Mouse (Mus musculus) heart, adult 18-20 months (tissue): Measurements from ENCODE around the gene Rbms2. TPM values are rescaled to one million over a fixed set of nuclear protein-coding genes. Genes with fewer than 3 reads are reported as not detected.

Experiments used
- DNase-seq, 2 experiments: peaks; one replicate each; pipeline ENCODE4 v3.0.0; 2021 to 2022; ENCODE audit warnings: mixed read lengths in 1 of 2
- total RNA-seq, 2 experiments: library from RNA; stranded (reverse); gene quantifications; 2 replicates each; pipeline ENCODE4 v1.2.3; 2021

Rbms2 gene
- total RNA-seq, 2 experiments from 2014 or later, result 78.1 to 100 TPM

DNA sequence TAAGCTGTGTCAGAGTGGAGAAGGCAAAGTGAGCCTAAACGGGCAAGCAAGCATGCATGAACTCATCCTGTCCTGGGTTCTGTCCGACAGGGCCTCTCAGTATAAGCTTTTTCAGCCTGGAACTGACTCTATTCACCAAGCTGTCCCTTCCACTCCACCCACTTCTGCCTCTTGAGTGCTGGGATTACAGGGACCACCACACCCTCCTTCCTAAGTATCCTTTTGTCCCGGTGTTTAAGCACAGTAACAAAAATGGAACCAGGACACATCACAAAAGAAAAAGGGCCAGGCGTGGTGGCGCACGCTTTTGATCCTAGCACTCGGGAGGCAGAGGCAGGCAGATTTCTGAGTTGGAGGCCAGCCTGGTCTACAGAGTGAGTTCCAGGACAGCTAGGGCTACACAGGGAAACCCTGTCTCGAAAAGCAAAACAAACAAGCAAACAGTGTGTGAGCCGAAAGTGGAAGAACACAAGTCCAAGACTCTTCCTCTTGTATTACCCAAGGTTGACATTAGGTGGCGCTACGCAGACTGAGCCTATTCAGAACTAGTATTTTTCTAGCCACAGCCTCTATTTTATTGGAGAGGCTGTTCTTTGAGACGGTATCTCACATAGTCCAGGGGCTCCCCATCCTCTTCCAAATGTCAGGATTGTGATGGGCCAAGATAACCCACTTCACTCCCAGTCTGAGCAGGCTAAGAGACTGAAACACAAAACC, 39.7 kb downstream of the Rbms2 start:
- peak; percentile 46 to 79 for DNase-seq

DNA sequence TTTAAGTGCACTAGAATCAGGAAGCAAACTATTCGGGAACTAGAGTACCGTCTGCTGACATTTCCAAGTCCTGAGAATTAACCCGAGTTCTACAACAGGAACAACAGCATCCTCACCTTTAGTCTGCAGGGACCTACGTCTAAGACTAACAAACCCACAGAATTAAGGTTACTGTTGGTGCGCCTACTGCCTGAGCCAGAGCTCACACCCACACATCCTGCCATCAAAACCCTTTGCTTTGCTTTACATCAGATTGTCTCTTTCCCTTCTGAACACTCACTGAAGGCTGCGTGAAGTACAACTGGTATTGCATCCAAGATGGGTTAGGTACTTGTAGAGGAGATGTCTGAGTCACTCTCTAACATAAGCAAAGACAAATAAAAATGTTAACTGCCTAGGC, 44.7 kb downstream of the Rbms2 start:
- no peak for DNase-seq

GRCm38 (mm10) chr10:128133650-128134332, 46.3 kb downstream of the Rbms2 start:
- DNase-seq, result no peak

- DNase-seq, result no peak
Measured at GRCm38 (mm10) chr10:128131812-128132211, 48.3 kb downstream of the Rbms2 start.

DNA sequence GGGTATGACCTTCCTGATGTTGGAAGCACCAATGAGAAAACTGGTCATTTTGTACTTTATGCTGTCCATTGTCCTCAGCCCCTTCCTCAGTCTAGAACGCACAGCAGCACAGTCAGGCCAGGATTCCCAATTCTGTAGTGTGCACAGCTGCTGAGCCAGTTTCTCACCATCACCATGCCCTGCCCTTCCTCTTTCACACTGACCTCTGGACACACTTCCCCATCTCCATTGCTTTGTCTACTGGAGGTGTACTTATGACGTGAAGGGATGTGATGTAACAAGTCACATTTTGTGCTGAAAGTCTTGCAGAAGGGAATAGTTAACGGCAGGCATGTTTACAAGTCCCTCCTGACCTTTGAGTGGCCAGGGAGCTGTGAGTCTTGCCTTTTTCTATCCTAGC, 48.8 kb downstream of the Rbms2 start:
- no peak for DNase-seq

DNA sequence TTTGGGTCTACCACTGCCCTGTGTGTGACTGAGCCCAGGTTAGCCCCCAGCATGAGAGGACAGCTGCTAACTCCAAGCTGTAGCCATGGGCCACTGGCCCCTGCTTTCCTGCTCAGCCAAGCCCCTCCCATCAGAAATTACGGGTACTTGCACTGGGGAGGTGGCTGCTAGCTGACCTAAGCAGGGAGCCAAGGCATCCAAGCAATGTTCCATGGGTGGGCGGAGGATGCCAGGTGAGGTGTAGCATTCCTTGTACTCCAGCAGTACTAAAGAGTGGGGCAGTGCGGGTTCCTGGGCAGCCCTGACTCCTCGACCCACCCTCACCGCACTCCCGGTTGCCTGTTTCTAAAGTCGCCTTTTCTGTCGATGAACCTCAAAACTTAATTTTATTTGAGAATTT, 52.0 kb downstream of the Rbms2 start:
- no peak for DNase-seq

DNA sequence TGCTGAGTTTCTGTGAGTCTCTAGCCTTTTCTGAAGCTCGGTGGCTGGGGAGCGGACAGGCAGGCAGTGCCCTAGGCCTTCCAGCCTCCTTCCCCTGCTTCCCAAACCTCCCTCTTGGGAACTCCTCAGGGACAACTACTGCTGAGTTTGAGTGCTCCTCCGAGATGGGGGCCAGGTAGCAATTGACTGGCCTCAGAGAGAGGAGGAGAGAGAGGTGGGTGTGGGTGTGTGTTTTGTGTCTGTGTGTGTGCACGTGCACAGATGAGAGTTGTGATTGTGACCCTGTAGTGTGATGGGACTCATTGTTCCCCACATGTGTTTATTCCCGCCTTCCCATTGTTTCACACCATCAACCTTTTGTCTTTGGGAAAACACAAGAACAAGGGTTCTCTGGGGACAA, 52.6 kb downstream of the Rbms2 start:
- DNase-seq, result no peak

DNA sequence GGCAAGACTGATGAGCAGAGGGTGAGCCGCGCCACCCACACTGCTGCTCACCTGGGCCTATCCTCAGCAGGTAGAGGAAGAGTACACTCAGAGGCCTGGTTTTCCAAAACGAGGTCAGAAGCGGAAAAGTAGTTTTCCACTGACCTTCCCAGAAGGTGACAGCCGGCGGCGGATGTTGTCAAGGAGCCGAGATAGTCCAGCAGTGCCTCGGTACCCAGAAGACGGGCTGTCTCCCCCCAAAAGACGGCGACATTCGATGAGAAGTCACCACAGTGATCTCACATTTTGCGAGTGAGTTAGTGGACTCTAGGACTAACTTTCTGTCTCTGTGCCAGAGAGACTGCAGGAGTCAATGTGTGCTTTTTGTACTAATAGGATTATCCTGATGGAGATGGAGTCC, 54.1 kb downstream of the Rbms2 start:
- no peak for DNase-seq

GRCm38 (mm10) chr10:128124831-128125230, 55.3 kb downstream of the Rbms2 start:
- no peak for DNase-seq

GRCm38 (mm10) chr10:128123833-128124232, 56.3 kb downstream of the Rbms2 start:
- DNase-seq, result no peak

- no peak for DNase-seq
Measured at GRCm38 (mm10) chr10:128111227-128111626, 68.9 kb downstream of the Rbms2 start.

GRCm38 (mm10) chr10:128110103-128110761, 69.9 kb downstream of the Rbms2 start:
- peak in 1 of 2 experiments; percentile 57 for DNase-seq

DNA sequence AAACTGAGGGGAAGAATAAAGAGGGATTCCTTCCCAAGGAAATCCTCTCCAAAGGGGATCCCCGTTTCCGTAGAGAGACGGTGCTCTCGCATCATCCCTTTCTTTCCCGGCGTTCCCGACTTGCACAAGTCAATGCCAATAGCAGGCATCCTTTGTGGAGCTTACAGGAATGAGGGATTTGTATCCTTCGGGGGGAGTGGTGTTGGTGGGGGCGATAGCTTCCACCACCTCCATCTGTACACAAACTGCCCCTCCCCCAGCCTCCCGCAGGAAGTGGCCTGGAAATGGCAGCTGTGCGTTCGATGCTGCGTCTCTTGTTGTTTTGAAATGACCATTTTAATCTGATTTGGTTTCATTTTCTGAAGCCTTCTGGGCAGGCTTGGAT, 82.5 kb downstream of the Rbms2 start:
- peak; percentile 66 to 79 for DNase-seq

DNA sequence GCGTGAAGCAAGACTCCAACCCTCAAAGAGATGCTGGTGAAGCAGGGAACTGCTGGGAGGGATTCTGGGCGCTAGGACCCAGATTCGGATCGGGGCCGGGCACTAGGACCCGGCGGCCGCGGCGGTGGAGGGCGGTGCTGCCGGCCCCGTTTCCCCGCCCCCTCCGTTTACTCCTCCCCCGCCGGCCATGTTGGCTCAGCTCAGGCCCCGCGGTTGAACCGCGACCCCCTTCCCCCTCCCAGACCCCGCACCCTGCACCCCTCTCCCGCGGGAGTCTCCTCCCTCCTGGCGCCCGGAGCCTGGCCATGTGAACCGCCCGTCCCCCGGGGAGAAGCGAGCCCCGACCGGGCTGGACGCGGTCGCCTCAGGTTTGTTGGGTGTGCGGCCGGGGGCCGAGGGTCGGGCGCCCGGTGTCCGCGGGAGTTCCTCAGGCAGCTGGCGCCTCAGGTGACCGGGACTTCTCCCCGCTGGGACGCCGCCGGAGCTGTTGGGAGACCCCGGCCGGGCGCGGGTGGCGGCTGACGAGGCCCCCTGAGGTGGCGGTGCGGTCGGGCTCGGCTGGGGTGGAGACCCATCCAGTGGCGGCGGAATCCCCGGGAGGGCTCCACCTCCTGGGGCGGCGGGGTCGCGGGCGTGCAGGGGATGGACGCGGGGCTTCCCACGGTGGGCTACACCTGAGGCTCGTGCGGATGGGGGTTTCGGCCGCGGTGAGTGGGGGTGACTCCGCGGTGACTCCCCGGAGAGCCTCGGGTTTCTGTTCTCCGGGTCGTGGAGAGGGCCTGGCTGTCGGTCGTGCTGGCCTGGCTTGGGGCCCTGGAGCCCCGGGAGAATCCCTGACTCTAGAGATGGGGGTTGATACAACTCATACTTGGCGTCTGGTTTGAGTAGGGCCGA, 83.2 kb downstream of the Rbms2 start:
- DNase-seq, result peak; percentile 84 to 86

DNA sequence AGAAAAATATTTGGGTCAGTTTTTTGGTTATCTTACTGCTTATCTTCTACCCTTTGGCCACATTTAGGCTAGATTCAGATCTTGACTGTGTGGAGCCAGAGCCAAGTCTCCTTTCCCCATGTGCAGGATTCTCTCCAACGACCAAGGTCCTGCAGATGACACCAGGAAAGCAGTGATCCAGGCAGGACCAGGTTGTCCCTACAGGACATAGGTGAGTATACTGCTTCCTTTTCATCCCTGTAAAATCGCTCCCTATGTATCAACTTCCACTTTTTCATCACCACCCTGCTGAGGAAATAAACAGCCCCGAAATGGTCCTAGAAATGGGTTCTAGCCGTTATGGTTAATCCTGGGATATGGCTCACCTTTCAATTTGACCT, 83.8 kb downstream of the Rbms2 start:
- DNase-seq, result no peak

- no peak for DNase-seq
Measured at GRCm38 (mm10) chr10:128095003-128095636, 85.0 kb downstream of the Rbms2 start.

DNA sequence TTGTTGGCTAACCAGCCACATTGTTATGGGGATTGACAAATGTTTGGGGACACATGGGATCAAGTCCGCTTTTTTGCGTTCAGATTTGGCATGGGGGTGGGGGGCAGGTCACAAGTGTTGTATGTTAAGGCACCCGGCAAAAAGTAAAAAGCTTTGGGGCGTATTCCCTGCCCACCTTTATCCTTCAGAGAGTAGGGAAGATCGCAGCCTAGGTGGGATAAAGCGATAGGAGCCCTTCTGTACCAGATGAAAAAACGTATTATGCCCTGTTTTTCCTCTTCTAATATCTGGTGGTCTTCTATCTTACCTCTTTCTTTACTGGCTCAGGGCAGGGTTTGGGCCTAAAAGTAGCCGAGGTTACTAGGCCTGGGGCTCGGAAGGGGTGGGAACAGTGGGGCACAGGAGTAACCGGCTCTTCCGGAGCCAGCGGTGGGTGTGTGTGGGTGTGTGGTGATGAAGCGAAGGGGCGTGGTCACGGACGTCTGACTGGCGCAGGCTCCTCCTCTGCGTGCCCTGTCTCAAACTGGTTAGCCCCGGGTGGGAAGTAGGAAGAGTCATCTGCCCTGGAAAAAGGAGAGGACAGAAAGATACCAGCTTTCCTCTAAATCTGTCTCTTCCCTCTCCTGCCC, 85.6 kb downstream of the Rbms2 start:
- DNase-seq, result peak; percentile 89 to 93

GRCm38 (mm10) chr10:128093496-128094294, 86.4 kb downstream of the Rbms2 start:
- DNase-seq, result peak; percentile 28 to 52

- peak; percentile 88 to 90 for DNase-seq
Measured at GRCm38 (mm10) chr10:128092506-128093495, 87.3 kb downstream of the Rbms2 start.
